Mouse (Mus musculus): ENCODE measurements around the gene Olfr525. TPM values are rescaled to one million over a fixed set of nuclear protein-coding genes. Genes with fewer than 3 reads are reported as not detected.

Gene Olfr525
- polyA plus RNA-seq, 1 experiment from 2014 or later = not detected

DNA sequence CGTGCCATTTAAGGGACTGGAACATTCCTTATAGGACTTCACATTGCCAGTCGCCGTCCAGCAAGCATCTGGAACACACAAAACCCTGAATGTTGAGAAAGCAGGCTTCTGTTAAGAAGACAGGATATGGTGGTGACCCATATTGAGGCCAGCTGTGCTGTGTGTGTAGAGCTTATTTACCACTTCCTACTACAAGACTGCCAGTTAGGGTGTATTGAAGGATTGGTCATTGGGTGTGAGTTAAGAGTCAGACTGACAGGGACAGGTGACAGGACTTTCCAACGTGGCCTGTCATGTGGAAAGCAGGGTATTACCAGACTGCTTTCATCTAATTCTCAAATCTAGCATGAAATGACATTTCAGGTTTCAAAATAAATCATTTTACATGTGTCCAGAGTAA lies 53.6 kb downstream of the Olfr525 start:
- Histone ChIP-seq H3K27ac (ENCODE audit: low read depth, low read length) (no peak overlapping the region), H3K4me2 (ENCODE audit: low read depth) (no peak overlapping the region), H3K4me3 (ENCODE audit: low read depth, low read length) (no peak overlapping the region), H3K9ac (ENCODE audit: low read length) (no peak overlapping the region), H3K36me3 (ENCODE audit: control insufficient read depth, insufficient read depth, low read length) (no peaks in the 10 kb centered on the region), H3K4me1 (ENCODE audit: control insufficient read depth, insufficient read depth, low read length) (no peaks in the 10 kb centered on the region), H3K27me3 (ENCODE audit: control insufficient read depth, insufficient read depth, low read length) (no peaks in the 10 kb centered on the region), H3K9me3 (ENCODE audit: control insufficient read depth, low read length) (no peaks in the 10 kb centered on the region)
- 84% methylated on average over 4 of the region's 4 CpGs for WGBS
- no peak for DNase-seq (ENCODE audit: low spot score)
- ATAC-seq (ENCODE audit: insufficient read depth, low FRiP score, low TSS enrichment) = no peak

DNA sequence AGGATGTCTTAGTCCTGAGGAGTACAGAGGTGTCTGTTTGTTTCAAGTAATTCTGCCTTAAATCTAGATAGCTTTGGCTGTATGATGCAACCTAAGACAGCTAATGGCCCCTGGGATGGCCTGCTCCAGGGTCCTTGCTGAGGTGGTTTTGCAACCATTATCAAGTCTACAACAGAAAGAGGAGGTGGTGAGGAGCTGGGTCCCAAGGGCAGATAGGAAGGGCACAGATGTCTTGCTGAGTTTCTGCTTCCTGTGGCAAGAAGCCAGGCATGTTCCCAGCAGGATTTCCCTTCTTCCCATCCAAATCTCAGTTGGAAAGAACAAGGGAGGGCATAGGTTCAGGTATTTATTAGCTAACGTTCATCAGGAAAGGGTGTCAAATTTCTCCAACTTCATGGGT lies 55.6 kb downstream of the Olfr525 start, which contains the start of gene Olfr530:
Olfr530 (minus strand) TSS at position 101 of the 400 bp plus-strand sequence.
- no peaks in the 10 kb centered on the region for H3K36me3 ChIP-seq (ENCODE audit: control insufficient read depth, insufficient read depth, low read length)
- 43% methylated on average over 1 of the region's 1 CpGs for WGBS
- H3K9ac ChIP-seq (ENCODE audit: low read length) = no peak within 1 kb of the TSS
- H3K27ac ChIP-seq (ENCODE audit: low read depth, low read length) = no peak within 1 kb of the TSS
- H3K27me3 ChIP-seq (ENCODE audit: control insufficient read depth, insufficient read depth, low read length) = no peaks in the 10 kb centered on the region
- ATAC-seq (ENCODE audit: insufficient read depth, low FRiP score, low TSS enrichment) = no peak
- DNase-seq (ENCODE audit: low spot score) = no peak
- no peak within 1 kb of the TSS for H3K4me2 ChIP-seq (ENCODE audit: low read depth)
- no peaks in the 10 kb centered on the region for H3K9me3 ChIP-seq (ENCODE audit: control insufficient read depth, low read length)
- no peaks in the 10 kb centered on the region for H3K4me1 ChIP-seq (ENCODE audit: control insufficient read depth, insufficient read depth, low read length)
- H3K4me3 ChIP-seq (ENCODE audit: low read depth, low read length) = no peak within 1 kb of the TSS

DNA sequence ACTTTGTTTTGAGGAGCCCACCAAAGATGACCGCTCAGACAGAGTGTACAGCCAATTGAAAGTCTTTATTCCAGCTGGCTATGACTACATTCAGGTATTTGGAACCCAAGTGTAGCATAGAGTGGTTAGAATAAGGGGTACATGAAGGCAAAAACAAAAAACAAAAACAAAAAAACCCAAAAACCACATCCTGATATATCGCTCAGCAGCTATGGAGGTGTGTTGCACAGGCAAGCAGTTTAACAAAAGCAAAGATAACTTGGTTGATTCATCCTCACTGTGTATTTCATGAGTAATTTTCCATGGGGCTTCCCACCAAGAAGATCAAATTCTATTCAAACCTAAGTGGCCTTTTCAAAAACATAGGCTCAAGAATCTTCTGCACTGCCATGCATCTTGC lies 56.3 kb downstream of the Olfr525 start:
- 94% methylated on average over 2 of the region's 2 CpGs for WGBS
- ATAC-seq (ENCODE audit: insufficient read depth, low FRiP score, low TSS enrichment) = no peak
- H3K4me3 ChIP-seq (ENCODE audit: low read depth, low read length) = no peak overlapping the region

More for the DNA sequence above, 56.3 kb downstream of the Olfr525 start:
- Histone ChIP-seq H3K9me3 (ENCODE audit: control insufficient read depth, low read length) (no peaks in the 10 kb centered on the region), H3K36me3 (ENCODE audit: control insufficient read depth, insufficient read depth, low read length) (no peaks in the 10 kb centered on the region), H3K27me3 (ENCODE audit: control insufficient read depth, insufficient read depth, low read length) (no peaks in the 10 kb centered on the region), H3K9ac (ENCODE audit: low read length) (no peak overlapping the region), H3K4me1 (ENCODE audit: control insufficient read depth, insufficient read depth, low read length) (no peaks in the 10 kb centered on the region), H3K4me2 (ENCODE audit: low read depth) (no peak overlapping the region), H3K27ac (ENCODE audit: low read depth, low read length) (no peak overlapping the region)
- DNase-seq (ENCODE audit: low spot score) = no peak

Other genes with a start within 250 kb of the Olfr525 start
- gene Caly, start 238.3 kb upstream of the Olfr525 start, polyA plus RNA-seq (2014; fragmentation: Nextera tagmentation; extraction: Ambion mirVana) = 9.4 and 11.4 TPM in 2 replicates
- gene Prap1, start 227.5 kb upstream of the Olfr525 start, polyA plus RNA-seq (2014; fragmentation: Nextera tagmentation; extraction: Ambion mirVana) = not detected in 2 replicates
- 12.8 and 13.1 TPM in 2 replicates for gene Fuom, start 218.4 kb upstream of the Olfr525 start, polyA plus RNA-seq (2014; fragmentation: Nextera tagmentation; extraction: Ambion mirVana)
- gene Paox, start 205.1 kb upstream of the Olfr525 start, polyA plus RNA-seq (2014; fragmentation: Nextera tagmentation; extraction: Ambion mirVana) = 15.6 and 16.1 TPM in 2 replicates
- gene Echs1, start 204.4 kb upstream of the Olfr525 start, polyA plus RNA-seq (2014; fragmentation: Nextera tagmentation; extraction: Ambion mirVana) = 160 and 162 TPM in 2 replicates
- gene Mtg1, start 183.3 kb upstream of the Olfr525 start, polyA plus RNA-seq (2014; fragmentation: Nextera tagmentation; extraction: Ambion mirVana) = 19.5 and 21.7 TPM in 2 replicates
- 0.72 and 1.2 TPM in 2 replicates for gene Sprn, start 166.0 kb upstream of the Olfr525 start, polyA plus RNA-seq (2014; fragmentation: Nextera tagmentation; extraction: Ambion mirVana)
- gene Olfr522, start 156.1 kb upstream of the Olfr525 start, polyA plus RNA-seq (2014; fragmentation: Nextera tagmentation; extraction: Ambion mirVana) = not detected in 2 replicates
- gene Olfr523, start 147.6 kb upstream of the Olfr525 start, polyA plus RNA-seq (2014; fragmentation: Nextera tagmentation; extraction: Ambion mirVana) = not detected in 2 replicates
- not detected in 2 replicates for gene Olfr524, start 114.9 kb upstream of the Olfr525 start, polyA plus RNA-seq (2014; fragmentation: Nextera tagmentation; extraction: Ambion mirVana)
- gene Cd163l1, start 102.6 kb upstream of the Olfr525 start, polyA plus RNA-seq (2014; fragmentation: Nextera tagmentation; extraction: Ambion mirVana) = not detected in 2 replicates
- gene 5830411N06Rik, start 73.6 kb upstream of the Olfr525 start, polyA plus RNA-seq (2014; fragmentation: Nextera tagmentation; extraction: Ambion mirVana) = not detected in 2 replicates
- gene Olfr527, start 13.2 kb downstream of the Olfr525 start, polyA plus RNA-seq (2014; fragmentation: Nextera tagmentation; extraction: Ambion mirVana) = not detected in 2 replicates
- gene Olfr60, start 40.8 kb downstream of the Olfr525 start, polyA plus RNA-seq (2014; fragmentation: Nextera tagmentation; extraction: Ambion mirVana) = not detected in 2 replicates
- not detected in 2 replicates for gene Olfr530, start 55.5 kb downstream of the Olfr525 start, polyA plus RNA-seq (2014; fragmentation: Nextera tagmentation; extraction: Ambion mirVana)
- not detected in 2 replicates for gene Olfr531, start 82.1 kb downstream of the Olfr525 start, polyA plus RNA-seq (2014; fragmentation: Nextera tagmentation; extraction: Ambion mirVana)
- not detected in 2 replicates for gene Olfr532, start 100.8 kb downstream of the Olfr525 start, polyA plus RNA-seq (2014; fragmentation: Nextera tagmentation; extraction: Ambion mirVana)
- gene Olfr533, start 142.5 kb downstream of the Olfr525 start, polyA plus RNA-seq (2014; fragmentation: Nextera tagmentation; extraction: Ambion mirVana) = not detected in 2 replicates
- gene Olfr535, start 163.4 kb downstream of the Olfr525 start, polyA plus RNA-seq (2014; fragmentation: Nextera tagmentation; extraction: Ambion mirVana) = not detected in 2 replicates
- gene Olfr536, start 186.5 kb downstream of the Olfr525 start, polyA plus RNA-seq (2014; fragmentation: Nextera tagmentation; extraction: Ambion mirVana) = not detected in 2 replicates
- not detected in 2 replicates for gene Olfr538, start 247.0 kb downstream of the Olfr525 start, polyA plus RNA-seq (2014; fragmentation: Nextera tagmentation; extraction: Ambion mirVana)

All from neural tube, embryonic 11.5 days (tissue).